Mouse (Mus musculus): ENCODE measurements at regions not wholly inside any gene's neighbourhood (a gene's known extent, or its start where the extent isn't known, plus 50 kb on each side); places are given as distances from the start of the nearest gene placed in this dataset.

DNA sequence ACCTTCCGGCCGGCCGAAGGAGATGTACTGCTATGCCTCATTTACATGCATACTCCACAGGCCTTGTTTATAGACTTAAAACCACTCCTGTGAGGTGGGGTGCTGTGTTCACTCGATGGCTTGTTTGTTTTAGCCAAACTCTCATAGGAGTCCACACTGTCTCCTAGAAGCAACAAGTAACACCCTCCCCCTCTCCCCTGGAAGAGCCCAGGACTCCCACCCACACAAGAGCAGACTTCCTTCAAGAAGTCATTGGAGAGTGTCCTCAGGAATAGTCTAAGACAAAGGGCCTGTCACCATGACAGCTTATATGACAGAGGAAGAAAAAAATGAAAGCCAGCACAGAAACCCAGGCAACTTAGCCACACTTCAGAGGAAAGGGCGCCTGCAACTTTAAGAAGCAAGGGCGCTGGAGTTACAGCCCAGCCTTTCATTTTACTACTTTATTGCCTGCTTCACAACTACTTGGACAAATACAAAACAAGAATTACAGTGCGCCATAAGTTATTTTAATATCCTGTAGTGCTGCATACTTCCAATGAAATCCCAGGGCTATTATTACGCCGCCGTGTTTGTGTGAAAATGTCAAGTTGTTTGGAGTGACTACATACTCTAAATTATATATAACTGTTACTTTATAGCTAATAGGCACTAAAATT, 229.9 kb upstream of the Mgmt start:
- H3K79me3 ChIP-seq (ENCODE audit: low read depth) = no peaks in the 10 kb centered on the region
- H3K27me3 ChIP-seq (ENCODE audit: control insufficient read depth, insufficient read depth, insufficient read length) = no peaks in the 10 kb centered on the region
- no peaks in the 10 kb centered on the region for H3K36me3 ChIP-seq (ENCODE audit: control insufficient read depth, insufficient read depth)
- no peaks in the 10 kb centered on the region for H3K79me2 ChIP-seq (ENCODE audit: control insufficient read depth, insufficient read depth)
- no peak for TF ChIP-seq FOSL1 (IDR thresholded peaks at IDR 0.05; ENCODE audit: insufficient read depth, low read length, poor library complexity, severe bottlenecking)
- no peak for TF ChIP-seq MYOD1 (IDR thresholded peaks at IDR 0.05; ENCODE audit: control insufficient read depth, insufficient read length, low read depth)
- no peak overlapping the region for H3ac ChIP-seq (ENCODE audit: control insufficient read depth, insufficient read length, low read depth)
- H3K4me3 ChIP-seq (ENCODE audit: insufficient read depth, poor library complexity, severe bottlenecking) = no peak overlapping the region

DNA sequence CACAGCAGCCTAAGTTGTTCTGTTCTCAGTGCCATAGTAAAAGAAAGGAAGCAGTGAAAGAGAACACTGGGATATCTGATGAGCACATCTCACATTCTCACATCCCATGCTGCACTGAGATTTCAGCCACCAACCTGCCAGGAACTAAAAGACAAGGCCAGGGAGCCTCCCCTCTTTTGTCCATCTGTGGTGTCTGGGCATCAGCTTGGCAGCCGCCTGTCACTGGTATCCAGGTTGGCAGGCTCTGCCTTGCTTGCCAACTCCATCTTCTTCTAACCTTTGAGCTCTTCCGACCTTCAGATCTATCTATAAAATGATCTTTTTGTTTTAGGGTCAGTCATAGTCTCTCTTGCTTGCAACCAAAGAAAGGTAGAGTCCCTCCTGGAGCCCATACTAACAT, 228.5 kb upstream of the Mgmt start:
- H3K27me3 ChIP-seq (ENCODE audit: control insufficient read depth, insufficient read depth, insufficient read length) = no peaks in the 10 kb centered on the region
- TF ChIP-seq CTCF (IDR thresholded peaks at IDR 0.05; ENCODE audit: control insufficient read depth, insufficient read depth, insufficient read length) (no peak), MYOG (IDR thresholded peaks at IDR 0.05; ENCODE audit: control insufficient read depth, extremely low read depth, insufficient read length) (no peak), MAX (IDR thresholded peaks at IDR 0.05) (no peak), MYOD1 (IDR thresholded peaks at IDR 0.05; ENCODE audit: control insufficient read depth, insufficient read length, low read depth) (no peak), FOSL1 (IDR thresholded peaks at IDR 0.05; ENCODE audit: insufficient read depth, low read length, poor library complexity, severe bottlenecking) (no peak), USF1 (IDR thresholded peaks at IDR 0.05; ENCODE audit: low read depth) (no peak), CEBPB (IDR thresholded peaks at IDR 0.05; ENCODE audit: low read depth) (no peak)

DNA sequence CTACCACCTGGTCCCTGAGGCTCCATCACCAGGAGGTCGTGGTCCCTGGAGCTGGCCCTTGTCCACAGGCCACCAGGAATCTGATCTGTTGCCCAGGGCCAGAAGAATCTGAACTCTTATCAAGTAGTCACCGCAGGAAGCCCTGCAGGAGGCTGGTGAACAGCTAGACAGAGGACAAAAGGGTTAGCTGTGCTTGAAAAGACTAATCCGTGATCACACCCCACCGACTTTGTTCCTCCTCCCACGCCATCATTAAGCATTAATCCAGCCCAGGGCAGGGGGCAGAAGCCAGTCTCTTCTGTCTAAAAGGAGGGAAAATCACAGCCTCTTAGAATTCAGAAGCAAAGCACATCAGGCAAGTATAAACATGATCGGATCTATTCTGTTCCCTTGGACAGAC, 227.7 kb upstream of the Mgmt start:
- no peaks in the 10 kb centered on the region for H3K27me3 ChIP-seq (ENCODE audit: control insufficient read depth, insufficient read depth, insufficient read length)
- H3K4me3 ChIP-seq (ENCODE audit: insufficient read depth, poor library complexity, severe bottlenecking) = no peak overlapping the region
- TF ChIP-seq FOSL1 (IDR thresholded peaks at IDR 0.05; ENCODE audit: insufficient read depth, low read length, poor library complexity, severe bottlenecking) (no peak), MAX (IDR thresholded peaks at IDR 0.05) (no peak), USF1 (IDR thresholded peaks at IDR 0.05; ENCODE audit: low read depth) (no peak), CTCF (IDR thresholded peaks at IDR 0.05; ENCODE audit: control insufficient read depth, insufficient read depth, insufficient read length) (no peak), CEBPB (IDR thresholded peaks at IDR 0.05; ENCODE audit: low read depth) (no peak), MYOG (IDR thresholded peaks at IDR 0.05; ENCODE audit: control insufficient read depth, extremely low read depth, insufficient read length) (no peak), MYOD1 (IDR thresholded peaks at IDR 0.05; ENCODE audit: control insufficient read depth, insufficient read length, low read depth) (no peak)
- H3K36me3 ChIP-seq (ENCODE audit: control insufficient read depth, insufficient read depth) = no peaks in the 10 kb centered on the region
- no peaks in the 10 kb centered on the region for H3K79me3 ChIP-seq (ENCODE audit: low read depth)
- no peak overlapping the region for H3ac ChIP-seq (ENCODE audit: control insufficient read depth, insufficient read length, low read depth)
- no peaks in the 10 kb centered on the region for H3K79me2 ChIP-seq (ENCODE audit: control insufficient read depth, insufficient read depth)

More for the DNA sequence above, 228.5 kb upstream of the Mgmt start:
- H3K36me3 ChIP-seq (ENCODE audit: control insufficient read depth, insufficient read depth) = no peaks in the 10 kb centered on the region
- no peaks in the 10 kb centered on the region for H3K79me2 ChIP-seq (ENCODE audit: control insufficient read depth, insufficient read depth)
- no peak overlapping the region for H3ac ChIP-seq (ENCODE audit: control insufficient read depth, insufficient read length, low read depth)
- no peaks in the 10 kb centered on the region for H3K79me3 ChIP-seq (ENCODE audit: low read depth)
- H3K4me3 ChIP-seq (ENCODE audit: insufficient read depth, poor library complexity, severe bottlenecking) = no peak overlapping the region

DNA sequence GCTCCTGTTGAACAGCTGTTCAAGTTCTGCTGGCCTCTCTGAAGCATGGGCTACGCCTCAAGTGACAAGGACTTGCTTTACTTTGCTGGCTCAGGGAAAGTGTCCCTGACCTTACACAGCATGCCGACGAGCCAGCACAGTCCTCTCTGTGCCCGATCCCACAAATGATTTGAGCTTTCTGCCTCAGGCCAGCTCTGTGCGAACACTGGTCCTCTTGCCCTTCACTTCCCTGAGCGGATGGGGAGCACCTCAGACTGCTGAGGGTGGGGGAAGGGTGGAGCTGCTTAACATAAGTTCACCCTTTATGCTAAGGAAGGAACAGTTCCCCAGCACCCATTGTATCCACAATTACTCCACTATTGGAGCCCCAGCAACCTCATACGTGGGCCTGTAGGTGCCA, 223.7 kb upstream of the Mgmt start:
- no peak overlapping the region for H3ac ChIP-seq (ENCODE audit: control insufficient read depth, insufficient read length, low read depth)
- H3K79me3 ChIP-seq (ENCODE audit: low read depth) = no peaks in the 10 kb centered on the region
- no peak overlapping the region for H3K4me3 ChIP-seq (ENCODE audit: insufficient read depth, poor library complexity, severe bottlenecking)
- no peak for TF ChIP-seq MAX (IDR thresholded peaks at IDR 0.05)
- TF ChIP-seq CTCF (IDR thresholded peaks at IDR 0.05; ENCODE audit: control insufficient read depth, insufficient read depth, insufficient read length) = no peak
- no peak for TF ChIP-seq FOSL1 (IDR thresholded peaks at IDR 0.05; ENCODE audit: insufficient read depth, low read length, poor library complexity, severe bottlenecking)
- TF ChIP-seq CEBPB (IDR thresholded peaks at IDR 0.05; ENCODE audit: low read depth) = no peak
- TF ChIP-seq USF1 (IDR thresholded peaks at IDR 0.05; ENCODE audit: low read depth) = no peak
- no peak for TF ChIP-seq MYOG (IDR thresholded peaks at IDR 0.05; ENCODE audit: control insufficient read depth, extremely low read depth, insufficient read length)
- TF ChIP-seq MYOD1 (IDR thresholded peaks at IDR 0.05; ENCODE audit: control insufficient read depth, insufficient read length, low read depth) = no peak
- H3K36me3 ChIP-seq (ENCODE audit: control insufficient read depth, insufficient read depth) = no peaks in the 10 kb centered on the region
- no peaks in the 10 kb centered on the region for H3K27me3 ChIP-seq (ENCODE audit: control insufficient read depth, insufficient read depth, insufficient read length)
- H3K79me2 ChIP-seq (ENCODE audit: control insufficient read depth, insufficient read depth) = no peaks in the 10 kb centered on the region

DNA sequence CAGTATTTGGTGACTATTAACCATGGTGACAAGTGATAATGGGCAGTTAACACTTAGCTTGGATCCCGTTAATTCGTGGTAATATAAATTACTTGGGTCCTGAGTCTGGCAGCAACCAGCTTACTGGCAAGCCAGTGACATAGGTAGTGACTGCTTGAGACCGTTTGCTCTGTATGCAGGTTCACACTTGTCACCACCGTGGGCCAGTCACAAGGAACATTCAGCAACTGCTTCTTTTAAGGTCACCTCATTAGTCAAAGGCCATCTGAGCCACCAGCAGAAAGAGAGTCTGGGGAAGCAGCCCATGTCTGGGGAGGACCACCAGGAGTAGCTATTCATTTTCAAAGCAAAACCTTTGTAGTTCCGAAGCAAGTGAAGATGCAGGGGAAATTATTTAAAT, 220.3 kb upstream of the Mgmt start:
- no peaks in the 10 kb centered on the region for H3K79me3 ChIP-seq (ENCODE audit: low read depth)
- H3ac ChIP-seq (ENCODE audit: control insufficient read depth, insufficient read length, low read depth) = no peak overlapping the region
- TF ChIP-seq CTCF (IDR thresholded peaks at IDR 0.05; ENCODE audit: control insufficient read depth, insufficient read depth, insufficient read length) = no peak
- TF ChIP-seq USF1 (IDR thresholded peaks at IDR 0.05; ENCODE audit: low read depth) = no peak
- TF ChIP-seq FOSL1 (IDR thresholded peaks at IDR 0.05; ENCODE audit: insufficient read depth, low read length, poor library complexity, severe bottlenecking) = no peak
- TF ChIP-seq MAX (IDR thresholded peaks at IDR 0.05) = no peak
- TF ChIP-seq MYOG (IDR thresholded peaks at IDR 0.05; ENCODE audit: control insufficient read depth, extremely low read depth, insufficient read length) = no peak
- TF ChIP-seq CEBPB (IDR thresholded peaks at IDR 0.05; ENCODE audit: low read depth) = no peak
- no peak for TF ChIP-seq MYOD1 (IDR thresholded peaks at IDR 0.05; ENCODE audit: control insufficient read depth, insufficient read length, low read depth)
- no peaks in the 10 kb centered on the region for H3K36me3 ChIP-seq (ENCODE audit: control insufficient read depth, insufficient read depth)
- no peak overlapping the region for H3K4me3 ChIP-seq (ENCODE audit: insufficient read depth, poor library complexity, severe bottlenecking)
- H3K79me2 ChIP-seq (ENCODE audit: control insufficient read depth, insufficient read depth) = no peaks in the 10 kb centered on the region
- no peaks in the 10 kb centered on the region for H3K27me3 ChIP-seq (ENCODE audit: control insufficient read depth, insufficient read depth, insufficient read length)

DNA sequence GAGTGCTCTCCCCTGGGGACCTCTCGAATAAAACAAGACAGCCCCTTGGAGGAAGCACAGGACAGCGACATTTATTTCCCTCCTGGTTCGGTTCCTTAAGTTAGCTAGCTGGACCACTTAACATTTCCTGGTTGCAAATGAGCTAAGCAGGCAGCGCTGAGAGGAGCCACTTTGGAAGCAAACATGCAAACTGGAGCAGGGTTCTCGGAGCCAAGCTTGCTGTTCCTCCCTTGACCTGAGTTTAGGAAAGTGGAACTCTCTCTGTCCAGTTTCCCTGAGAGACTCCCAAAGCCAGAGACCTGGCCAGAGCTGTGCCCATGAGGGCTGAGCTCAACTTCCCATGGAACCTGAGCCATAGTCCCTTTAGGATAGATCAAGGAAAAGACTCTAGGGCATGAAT, 219.4 kb upstream of the Mgmt start:
- TF ChIP-seq MAX (IDR thresholded peaks at IDR 0.05) = no peak
- no peak for TF ChIP-seq MYOG (IDR thresholded peaks at IDR 0.05; ENCODE audit: control insufficient read depth, extremely low read depth, insufficient read length)
- TF ChIP-seq MYOD1 (IDR thresholded peaks at IDR 0.05; ENCODE audit: control insufficient read depth, insufficient read length, low read depth) = no peak
- no peak for TF ChIP-seq CEBPB (IDR thresholded peaks at IDR 0.05; ENCODE audit: low read depth)
- no peak for TF ChIP-seq CTCF (IDR thresholded peaks at IDR 0.05; ENCODE audit: control insufficient read depth, insufficient read depth, insufficient read length)
- no peak for TF ChIP-seq FOSL1 (IDR thresholded peaks at IDR 0.05; ENCODE audit: insufficient read depth, low read length, poor library complexity, severe bottlenecking)
- no peaks in the 10 kb centered on the region for H3K79me3 ChIP-seq (ENCODE audit: low read depth)
- H3K79me2 ChIP-seq (ENCODE audit: control insufficient read depth, insufficient read depth) = no peaks in the 10 kb centered on the region
- H3K4me3 ChIP-seq (ENCODE audit: insufficient read depth, poor library complexity, severe bottlenecking) = no peak overlapping the region
- H3K27me3 ChIP-seq (ENCODE audit: control insufficient read depth, insufficient read depth, insufficient read length) = no peaks in the 10 kb centered on the region
- H3ac ChIP-seq (ENCODE audit: control insufficient read depth, insufficient read length, low read depth) = no peak overlapping the region
- H3K36me3 ChIP-seq (ENCODE audit: control insufficient read depth, insufficient read depth) = no peaks in the 10 kb centered on the region
